Mouse (Mus musculus): ENCODE data around the gene Sypl. TPM values are rescaled to one million over a fixed set of nuclear protein-coding genes. Genes with fewer than 3 reads are reported as not detected.
"Not testable (repeated sequence)": the region's sequence is repeated elsewhere in the genome, so short reads cannot be mapped to it uniquely, and the experiment has no call there.

Gene Sypl
- polyA plus RNA-seq, 1 experiment from 2014 or later = 50.3 TPM

- H3K36me3 ChIP-seq (replicated peaks) = no peaks in the 10 kb centered on the region
- no peak for DNase-seq (ENCODE audit: low spot score)
- WGBS = 73% methylated on average over 12 of the region's 12 CpGs
These were observed 36.0 kb downstream of the Sypl start for GRCm38 (mm10) chr12:32989731-32990130.

GRCm38 (mm10) chr12:32994081-32994480 is 40.4 kb downstream of the Sypl start:
- H3K36me3 ChIP-seq (replicated peaks) = no peaks in the 10 kb centered on the region
- H3K4me3 ChIP-seq = no peak overlapping the region
- no peaks in the 10 kb centered on the region for H3K27me3 ChIP-seq (replicated peaks; ENCODE audit: low read depth, poor library complexity, severe bottlenecking)
- H3K27ac ChIP-seq (replicated peaks) = no peak overlapping the region
- H3K4me1 ChIP-seq = 0 out of 2 replicates have a peak, but pooled peaks cover under 1% of the 10 kb centered on the region
- H3K9me3 ChIP-seq = no peaks in the 10 kb centered on the region
- WGBS = 75% methylated on average over 5 of the region's 5 CpGs
- DNase-seq (ENCODE audit: low spot score) = no peak

More at GRCm38 (mm10) chr12:32989731-32990130, 36.0 kb downstream of the Sypl start:
- Histone ChIP-seq H3K9me3 (0 out of 2 replicates have a peak, but pooled peaks cover 1% of the 10 kb centered on the region), H3K4me3 (no peak overlapping the region), H3K27ac (replicated peaks) (no peak overlapping the region), H3K27me3 (replicated peaks; ENCODE audit: low read depth, poor library complexity, severe bottlenecking) (no peaks in the 10 kb centered on the region), H3K4me1 (no peaks in the 10 kb centered on the region)

- 85% methylated on average over 4 of the region's 4 CpGs for WGBS
- Histone ChIP-seq H3K4me3 (no peak overlapping the region), H3K36me3 (replicated peaks) (no peaks in the 10 kb centered on the region), H3K4me1 (peaks cover 11% of the 10 kb centered on the region), H3K9me3 (no peaks in the 10 kb centered on the region), H3K27ac (replicated peaks) (no peak overlapping the region), H3K27me3 (replicated peaks; ENCODE audit: low read depth, poor library complexity, severe bottlenecking) (no peaks in the 10 kb centered on the region)
- no peak for DNase-seq (ENCODE audit: low spot score)
These were observed 41.6 kb downstream of the Sypl start for GRCm38 (mm10) chr12:32995081-32995834.

- WGBS = 61% methylated on average over 5 of the region's 5 CpGs
- no peaks in the 10 kb centered on the region for H3K36me3 ChIP-seq (replicated peaks)
- DNase-seq (ENCODE audit: low spot score) = no peak
- no peaks in the 10 kb centered on the region for H3K9me3 ChIP-seq
- no peak overlapping the region for H3K27ac ChIP-seq (replicated peaks)
- H3K4me1 ChIP-seq = peaks cover 11% of the 10 kb centered on the region
- H3K27me3 ChIP-seq (replicated peaks; ENCODE audit: low read depth, poor library complexity, severe bottlenecking) = no peaks in the 10 kb centered on the region
- H3K4me3 ChIP-seq = no peak overlapping the region
These were observed 45.1 kb downstream of the Sypl start for GRCm38 (mm10) chr12:32998766-32999165.

DNA sequence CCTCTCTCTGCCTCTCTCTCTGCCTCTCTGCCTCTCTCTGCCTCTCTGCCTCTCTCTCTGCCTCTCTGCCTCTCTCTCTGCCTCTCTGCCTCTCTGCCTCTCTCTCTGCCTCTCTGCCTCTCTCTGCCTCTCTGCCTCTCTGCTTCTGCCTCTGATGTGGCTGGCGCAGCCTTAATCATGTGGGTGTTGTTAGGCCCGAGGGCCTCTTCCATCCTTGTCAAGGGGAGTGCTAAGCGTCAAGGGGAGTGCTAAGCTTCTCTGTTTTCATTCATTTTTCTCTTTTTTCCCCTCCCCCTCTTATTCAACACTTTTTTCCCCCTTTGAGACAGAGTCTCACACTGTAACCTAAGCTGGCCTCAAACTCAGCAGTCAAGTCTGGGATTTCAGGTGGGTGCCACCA is 46.1 kb downstream of the Sypl start:
- not testable (repeated sequence) for H3K27ac ChIP-seq (replicated peaks); H3K27me3 ChIP-seq (replicated peaks; ENCODE audit: low read depth, poor library complexity, severe bottlenecking); H3K9me3 ChIP-seq; H3K36me3 ChIP-seq (replicated peaks); H3K4me3 ChIP-seq; DNase-seq (ENCODE audit: low spot score)
- H3K4me1 ChIP-seq = peaks cover 11% of the 10 kb centered on the region
- WGBS = 29% methylated on average over 3 of the region's 3 CpGs

DNA sequence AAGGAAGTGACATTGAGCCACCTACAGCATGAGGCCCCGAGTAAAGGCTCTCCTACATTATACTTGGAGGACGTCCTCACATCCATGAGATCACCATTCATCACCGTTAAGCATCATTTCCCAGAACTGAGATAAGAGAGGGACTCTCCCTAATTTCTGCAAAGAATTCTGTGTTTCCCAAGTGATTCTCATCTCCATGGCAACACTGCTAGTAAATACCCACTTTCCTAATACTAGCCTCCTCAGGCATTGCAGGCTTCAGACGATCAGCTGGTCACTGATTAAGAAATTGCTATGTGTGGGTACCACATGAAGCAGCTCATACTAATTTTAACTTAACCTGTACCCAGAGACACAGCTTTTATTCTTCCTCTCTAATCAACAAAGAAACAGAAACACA is 46.7 kb downstream of the Sypl start:
- no peaks in the 10 kb centered on the region for H3K9me3 ChIP-seq
- H3K27ac ChIP-seq (replicated peaks) = no peak overlapping the region
- peaks cover 11% of the 10 kb centered on the region for H3K4me1 ChIP-seq
- no peaks in the 10 kb centered on the region for H3K27me3 ChIP-seq (replicated peaks; ENCODE audit: low read depth, poor library complexity, severe bottlenecking)
- no peak for DNase-seq (ENCODE audit: low spot score)
- 77% methylated on average over 4 of the region's 4 CpGs for WGBS
- no peak overlapping the region for H3K4me3 ChIP-seq
- H3K36me3 ChIP-seq (replicated peaks) = no peaks in the 10 kb centered on the region

DNA sequence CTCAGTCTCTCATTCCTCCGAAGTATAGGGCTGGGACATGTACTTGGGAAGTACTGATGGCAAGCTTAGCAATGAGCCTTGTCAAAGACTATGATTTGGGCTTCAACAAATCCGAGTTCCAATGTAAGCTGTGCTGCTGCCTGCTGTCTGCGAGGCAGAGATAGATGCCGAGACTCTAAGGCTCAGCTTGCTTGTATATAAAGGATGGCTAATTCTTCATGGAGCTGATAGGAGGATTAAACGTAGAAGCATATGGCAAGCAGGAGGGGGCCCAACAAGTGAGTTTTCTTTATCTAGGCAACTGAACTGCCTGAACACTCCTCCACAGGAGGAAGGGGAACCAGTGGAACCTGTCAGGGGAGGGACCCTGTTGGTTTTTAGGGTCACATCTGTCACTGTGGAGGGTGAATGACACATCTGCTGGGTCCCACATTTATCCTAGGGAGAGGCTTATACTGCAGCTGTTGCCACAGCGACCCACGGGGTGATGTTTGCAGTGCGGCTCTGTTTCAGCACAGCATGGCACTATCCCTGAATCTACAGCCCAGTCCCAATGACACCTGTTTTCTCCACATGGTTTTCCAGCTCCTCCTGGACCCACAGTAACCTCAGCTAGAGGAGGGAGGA is 49.8 kb downstream of the Sypl start:
- Histone ChIP-seq H3K4me3 (no peak overlapping the region), H3K36me3 (replicated peaks) (no peaks in the 10 kb centered on the region), H3K27ac (replicated peaks) (no peak overlapping the region), H3K9me3 (no peaks in the 10 kb centered on the region), H3K27me3 (replicated peaks; ENCODE audit: low read depth, poor library complexity, severe bottlenecking) (no peaks in the 10 kb centered on the region), H3K4me1 (peaks cover 15% of the 10 kb centered on the region)
- DNase-seq (ENCODE audit: low spot score) = no peak
- WGBS = 76% methylated on average over 8 of the region's 8 CpGs

GRCm38 (mm10) chr12:33005858-33006257 is 52.2 kb downstream of the Sypl start:
- WGBS = 83% methylated on average over 5 of the region's 5 CpGs
- H3K27ac ChIP-seq (replicated peaks) = no peak overlapping the region
- H3K27me3 ChIP-seq (replicated peaks; ENCODE audit: low read depth, poor library complexity, severe bottlenecking) = no peaks in the 10 kb centered on the region

GRCm38 (mm10) chr12:33007176-33007575 is 53.5 kb downstream of the Sypl start:
- Histone ChIP-seq H3K9me3 (no peaks in the 10 kb centered on the region), H3K27ac (replicated peaks) (no peak overlapping the region), H3K36me3 (replicated peaks) (no peaks in the 10 kb centered on the region), H3K27me3 (replicated peaks; ENCODE audit: low read depth, poor library complexity, severe bottlenecking) (no peaks in the 10 kb centered on the region), H3K4me3 (no peak overlapping the region), H3K4me1 (peaks cover 13% of the 10 kb centered on the region)
- 95% methylated on average over 2 of the region's 2 CpGs for WGBS
- no peak for DNase-seq (ENCODE audit: low spot score)

More at GRCm38 (mm10) chr12:33005858-33006257, 52.2 kb downstream of the Sypl start:
- no peaks in the 10 kb centered on the region for H3K9me3 ChIP-seq
- H3K4me1 ChIP-seq = peaks cover 13% of the 10 kb centered on the region
- DNase-seq (ENCODE audit: low spot score) = no peak
- H3K4me3 ChIP-seq = no peak overlapping the region
- no peaks in the 10 kb centered on the region for H3K36me3 ChIP-seq (replicated peaks)

- H3K27me3 ChIP-seq (replicated peaks; ENCODE audit: low read depth, poor library complexity, severe bottlenecking) = no peaks in the 10 kb centered on the region
- H3K4me1 ChIP-seq = peaks cover 13% of the 10 kb centered on the region
- peak overlapping the region; percentile 31 for H3K27ac ChIP-seq (replicated peaks)
- H3K4me3 ChIP-seq = no peak overlapping the region
- DNase-seq (ENCODE audit: low spot score) = peak; percentile 57
- no peaks in the 10 kb centered on the region for H3K9me3 ChIP-seq
- no peaks in the 10 kb centered on the region for H3K36me3 ChIP-seq (replicated peaks)
- 38% methylated on average over 7 of the region's 7 CpGs for WGBS
These were observed 54.8 kb downstream of the Sypl start for GRCm38 (mm10) chr12:33008305-33009110.

GRCm38 (mm10) chr12:33009206-33009966 is 55.7 kb downstream of the Sypl start:
- no peak for DNase-seq (ENCODE audit: low spot score)
- H3K9me3 ChIP-seq = no peaks in the 10 kb centered on the region
- H3K27ac ChIP-seq (replicated peaks) = no peak overlapping the region
- WGBS = 92% methylated on average over 6 of the region's 6 CpGs
- no peak overlapping the region for H3K4me3 ChIP-seq
- peaks cover 13% of the 10 kb centered on the region for H3K4me1 ChIP-seq
- H3K27me3 ChIP-seq (replicated peaks; ENCODE audit: low read depth, poor library complexity, severe bottlenecking) = no peaks in the 10 kb centered on the region
- H3K36me3 ChIP-seq (replicated peaks) = no peaks in the 10 kb centered on the region

DNA sequence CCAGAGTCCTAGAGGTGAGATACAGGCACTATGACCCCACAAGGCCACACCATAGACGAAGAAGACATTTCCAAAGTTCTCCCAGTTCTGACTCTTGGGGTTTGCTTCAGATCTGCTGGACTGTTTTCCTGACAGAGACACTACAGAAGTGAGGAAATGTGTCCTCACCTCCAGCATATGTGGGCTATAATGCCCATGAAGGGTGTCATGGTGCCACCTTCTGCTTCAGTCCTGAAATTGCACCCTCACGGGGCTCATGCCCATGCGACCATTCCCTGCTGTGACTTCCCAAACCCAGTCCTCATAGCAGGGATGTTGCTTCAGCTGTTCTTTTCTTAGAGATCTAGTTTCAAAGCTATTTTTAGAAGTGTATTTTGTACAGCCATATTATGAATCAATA is 56.3 kb downstream of the Sypl start:
- H3K4me1 ChIP-seq = peaks cover 13% of the 10 kb centered on the region
- WGBS = 35% methylated on average over 3 of the region's 3 CpGs
- no peak for DNase-seq (ENCODE audit: low spot score)
- no peak overlapping the region for H3K4me3 ChIP-seq
- no peak overlapping the region for H3K27ac ChIP-seq (replicated peaks)
- H3K36me3 ChIP-seq (replicated peaks) = no peaks in the 10 kb centered on the region
- no peaks in the 10 kb centered on the region for H3K27me3 ChIP-seq (replicated peaks; ENCODE audit: low read depth, poor library complexity, severe bottlenecking)
- H3K9me3 ChIP-seq = no peaks in the 10 kb centered on the region
